24 mouse cellular contexts compared by ENCODE assay signal in genomic region chr4:105323446-105323845, GRCm38 (mm10).
DNase-seq lines count a peak whose midpoint lies in the region; ATAC-seq and TF ChIP-seq lines count a peak whose summit lies in the region.
"Had no signal": no experiment of that assay in that cellular context is flagged by ENCODE, and none has a peak within 500 bp of the region (broad histone marks: within the 10 kb centered on the region; RNA-seq: fewer than 3 reads in every experiment).

No protein-coding gene starts in this region.

- no peak overlapping the region for H3K4me2 ChIP-seq in stomach, postnatal 0 days (replicated peaks; ENCODE audit: low read depth)
- H3K4me2 ChIP-seq: embryonic facial prominence, embryonic 12.5 days; forebrain, embryonic 13.5 days; forebrain, embryonic 15.5 days had no signal

- H3K27ac ChIP-seq in kidney, adult 2 months (ENCODE audit: insufficient read depth, low read depth, low read length) = peak overlapping the region; percentile 35; the same call in 1 of the 2 replicates
- H3K27ac ChIP-seq in ES-Bruce4 (ENCODE audit: insufficient read depth, low read length) = no peak overlapping the region
- no peak overlapping the region for H3K27ac ChIP-seq in stomach, postnatal 0 days (replicated peaks)
- H3K27ac ChIP-seq: embryonic facial prominence, embryonic 10.5 days; embryonic facial prominence, embryonic 12.5 days; forebrain, embryonic 13.5 days; forebrain, embryonic 15.5 days had no signal

- H3K36me3 ChIP-seq in kidney, adult 2 months (ENCODE audit: control insufficient read depth, insufficient read depth, low read length) = no peaks in the 10 kb centered on the region
- no peaks in the 10 kb centered on the region for H3K36me3 ChIP-seq in ES-Bruce4 (ENCODE audit: control insufficient read depth, insufficient read depth, low read length, poor library complexity, severe bottlenecking)
- H3K36me3 ChIP-seq in stomach, postnatal 0 days (ENCODE audit: control insufficient read depth, insufficient read depth, low read length) = no peaks in the 10 kb centered on the region
- H3K36me3 ChIP-seq: embryonic facial prominence, embryonic 10.5 days; embryonic facial prominence, embryonic 12.5 days; forebrain, embryonic 15.5 days; G1E had no signal

- H3K9ac ChIP-seq in ES-Bruce4 (ENCODE audit: low read depth, poor library complexity, severe bottlenecking) = no peak overlapping the region
- no peak overlapping the region for H3K9ac ChIP-seq in stomach, postnatal 0 days (ENCODE audit: low read length)
- H3K9ac ChIP-seq: embryonic facial prominence, embryonic 12.5 days; forebrain, embryonic 13.5 days; forebrain, embryonic 15.5 days; forebrain, postnatal 0 days had no signal

- peak; percentile 52 for DNase-seq in kidney, adult 2 months
- no peak for DNase-seq in kidney, adult 18-20 months
- DNase-seq in Muller cell, postnatal 12 days (ENCODE audit: inconsistent ontology term) = peak; percentile 84
- peak; percentile 34 for DNase-seq in R1 (ENCODE audit: low read depth, low spot score)
- DNase-seq in urinary bladder, postnatal 25 days (ENCODE audit: low spot score) = no peak
- DNase-seq in stomach, postnatal 0 days (ENCODE audit: low spot score) = no peak
- DNase-seq in layer of hippocampus, postnatal 14 days (ENCODE audit: low spot score in 2 of 2) = no peak
- DNase-seq: adrenal gland, adult 8-10 months; adrenal gland, postnatal 14 days; adrenal gland, postnatal 36 days; cerebellum, adult 11-12 months; cerebellum, adult 2 months; cerebellum, adult 9-10 months; cerebellum, postnatal 10 days; cerebellum, postnatal 25 days; forebrain, postnatal 0 days had no signal

- TF ChIP-seq EP300 in ES-Bruce4 (IDR thresholded peaks at IDR 0.05; ENCODE audit: insufficient read depth, low read depth, low read length) = peak; percentile 39; the same call in 1 of the 2 replicates
- no peak for TF ChIP-seq EP300 in stomach, postnatal 0 days (optimal IDR thresholded peaks at IDR 0.05)

- ATAC-seq in stomach, postnatal 0 days (ENCODE audit: low FRiP score, low TSS enrichment) = no peak
- ATAC-seq: activated CD4-positive, CD25-positive, alpha-beta regulatory T cell, adult 4 months; forebrain, embryonic 13.5 days; forebrain, embryonic 15.5 days; forebrain, postnatal 0 days; Patski had no signal

- peaks cover 13% of the 10 kb centered on the region for H3K4me1 ChIP-seq in kidney, adult 2 months (ENCODE audit: control insufficient read depth, insufficient read depth, low read length)
- no peaks in the 10 kb centered on the region for H3K4me1 ChIP-seq in ES-Bruce4 (ENCODE audit: control insufficient read depth, insufficient read depth, low read length)
- H3K4me1 ChIP-seq in stomach, postnatal 0 days (replicated peaks; ENCODE audit: control insufficient read depth, insufficient read depth) = no peaks in the 10 kb centered on the region
- H3K4me1 ChIP-seq: embryonic facial prominence, embryonic 12.5 days; forebrain, embryonic 15.5 days had no signal

- no peaks in the 10 kb centered on the region for H3K9me3 ChIP-seq in ES-Bruce4 (replicated peaks; ENCODE audit: control insufficient read depth, insufficient read depth, low read length, poor library complexity, severe bottlenecking)
- H3K9me3 ChIP-seq in stomach, postnatal 0 days (ENCODE audit: control insufficient read depth, low read length) = no peaks in the 10 kb centered on the region
- H3K9me3 ChIP-seq: embryonic facial prominence, embryonic 10.5 days; embryonic facial prominence, embryonic 12.5 days; forebrain, embryonic 13.5 days; forebrain, embryonic 15.5 days had no signal

- 21% methylated on average over 1 of the region's 1 CpGs for WGBS in kidney, adult 2 months
- 28% methylated on average over 1 of the region's 1 CpGs for WGBS in stomach, postnatal 0 days

- H3K4me3 ChIP-seq in kidney, adult 2 months (ENCODE audit: insufficient read depth, low read depth, low read length) = no peak overlapping the region
- H3K4me3 ChIP-seq in ES-Bruce4 (ENCODE audit: low read depth, low read length) = no peak overlapping the region
- H3K4me3 ChIP-seq in stomach, postnatal 0 days (ENCODE audit: low read depth, low read length) = no peak overlapping the region
- H3K4me3 ChIP-seq: embryonic facial prominence, embryonic 10.5 days; embryonic facial prominence, embryonic 12.5 days; forebrain, embryonic 13.5 days; forebrain, embryonic 15.5 days had no signal

- no peak for TF ChIP-seq POLR2A in kidney, adult 2 months (IDR thresholded peaks at IDR 0.05; ENCODE audit: low read depth, low read length)
- no peak for TF ChIP-seq POLR2A in ES-Bruce4 (IDR thresholded peaks at IDR 0.05; ENCODE audit: insufficient read depth, low read length)

- H3K27me3 ChIP-seq in kidney, adult 2 months (replicated peaks; ENCODE audit: control insufficient read depth, insufficient read depth, low read length) = no peaks in the 10 kb centered on the region
- no peaks in the 10 kb centered on the region for H3K27me3 ChIP-seq in ES-Bruce4 (ENCODE audit: control insufficient read depth, insufficient read depth, low read length, poor library complexity, severe bottlenecking)
- no peaks in the 10 kb centered on the region for H3K27me3 ChIP-seq in stomach, postnatal 0 days (ENCODE audit: control insufficient read depth, insufficient read depth, low read length)
- H3K27me3 ChIP-seq: embryonic facial prominence, embryonic 12.5 days; forebrain, embryonic 13.5 days; forebrain, embryonic 15.5 days; Patski had no signal

- TF ChIP-seq CTCF in kidney, adult 2 months (conservative IDR thresholded peaks at IDR 0.05; ENCODE audit: insufficient read depth, insufficient read length, low read depth, low read length) = no peak
- TF ChIP-seq CTCF in ES-Bruce4 (IDR thresholded peaks at IDR 0.05; ENCODE audit: low read depth, low read length) = no peak
- no peak for TF ChIP-seq CTCF in stomach, postnatal 0 days (IDR thresholded peaks at IDR 0.05; ENCODE audit: low read depth)

Comparison
In these comparisons a context has a peak if more than half of its experiments do, and no peak if none do; other contexts are left out.
1. DNase-seq: peak in kidney, adult 2 months (single experiment), Muller cell, postnatal 12 days (single experiment) and R1 (single experiment); none in kidney, adult 18-20 months (single experiment), urinary bladder, postnatal 25 days (single experiment), stomach, postnatal 0 days (single experiment) and layer of hippocampus, postnatal 14 days (0 of 2).